Mouse (Mus musculus) heart, adult 8-10 months (tissue): Measurements from ENCODE around the gene Tex10. TPM values are rescaled to one million over a fixed set of nuclear protein-coding genes. Genes with fewer than 3 reads are reported as not detected.

Experiments used
- DNase-seq: peaks from one replicate; pipeline ENCODE4 v3.0.0; 2022; ENCODE audit warnings: low spot score
- total RNA-seq, 4 experiments: library from RNA; stranded (reverse); gene quantifications; 2 replicates each; pipeline ENCODE4 v1.2.4; 2022

Tex10 gene
- total RNA-seq, result 10 to 100 TPM in 1 of 4 experiments, 1 to 10 TPM in 3; 7.6 to 10.3 (median 8.3) TPM

DNA sequence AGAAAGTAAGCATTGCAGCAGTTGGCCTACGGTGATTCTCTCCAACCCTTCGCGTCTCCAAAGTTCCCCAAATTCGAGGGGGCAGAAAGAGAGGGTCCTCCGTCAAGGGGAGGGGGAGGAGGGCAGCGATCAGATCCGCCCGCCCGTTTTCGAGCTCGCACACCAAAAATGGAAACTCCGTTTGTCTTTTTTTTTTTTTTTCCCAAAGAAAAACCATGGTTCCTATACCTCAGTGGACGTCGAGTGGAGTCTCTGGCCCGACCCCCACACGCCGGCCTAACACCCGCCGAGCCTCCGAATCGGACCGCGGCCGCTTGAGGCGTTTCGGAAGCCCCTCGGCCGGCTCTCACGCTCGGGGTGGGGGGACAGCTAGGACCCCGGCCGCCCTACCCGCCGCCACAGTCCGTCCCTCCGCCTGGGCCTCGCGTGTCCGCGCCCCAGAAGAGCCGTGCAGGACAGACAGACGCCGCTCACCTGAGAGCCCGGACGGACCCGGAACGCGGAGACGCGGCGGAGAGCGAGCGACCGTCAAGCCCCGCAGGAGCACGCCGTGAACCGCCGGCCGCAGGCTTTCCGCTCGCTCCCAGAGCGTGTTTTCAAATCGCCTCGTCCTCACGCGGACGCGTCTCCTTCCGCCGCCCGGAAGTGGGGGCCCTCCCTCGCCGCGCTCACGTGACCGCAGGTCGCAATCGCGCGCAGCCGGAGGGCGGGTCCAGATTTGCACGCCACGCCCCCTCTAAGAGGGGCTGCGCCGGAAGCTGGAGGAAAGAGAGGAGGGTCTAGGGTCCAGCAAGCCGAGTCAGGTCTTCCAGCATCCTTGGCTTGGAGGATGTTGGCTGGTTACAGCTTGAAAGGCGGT lies at the start of gene Tex10:
Gene Tex10 (minus strand): TSS at position 668 of the 859 bp plus-strand sequence.
- DNase-seq, result peak; percentile 87

DNA sequence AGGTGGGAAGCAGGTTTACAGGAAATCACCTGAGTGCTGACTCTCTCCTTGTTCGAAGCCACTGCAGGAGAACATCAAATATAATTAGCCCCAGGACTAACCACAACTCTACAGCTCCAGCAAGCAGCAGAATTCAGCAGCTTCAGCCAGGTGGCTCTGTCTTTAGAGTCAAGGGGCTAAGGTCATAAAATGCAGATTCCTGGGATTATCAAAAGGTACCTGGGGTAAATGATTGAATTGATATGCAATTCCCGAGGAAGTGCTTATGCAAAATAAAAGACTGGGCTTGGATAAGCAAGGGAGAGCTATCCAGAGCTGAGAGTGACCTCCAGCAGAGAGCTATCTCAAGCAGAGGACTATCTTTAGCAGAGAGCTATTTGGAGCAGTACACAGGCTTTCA lies 37.6 kb upstream of the Tex10 start:
- DNase-seq, result no peak

GRCm38 (mm10) chr4:48492510-48492909 lies 19.3 kb upstream of the Tex10 start:
- DNase-seq, result no peak

DNA sequence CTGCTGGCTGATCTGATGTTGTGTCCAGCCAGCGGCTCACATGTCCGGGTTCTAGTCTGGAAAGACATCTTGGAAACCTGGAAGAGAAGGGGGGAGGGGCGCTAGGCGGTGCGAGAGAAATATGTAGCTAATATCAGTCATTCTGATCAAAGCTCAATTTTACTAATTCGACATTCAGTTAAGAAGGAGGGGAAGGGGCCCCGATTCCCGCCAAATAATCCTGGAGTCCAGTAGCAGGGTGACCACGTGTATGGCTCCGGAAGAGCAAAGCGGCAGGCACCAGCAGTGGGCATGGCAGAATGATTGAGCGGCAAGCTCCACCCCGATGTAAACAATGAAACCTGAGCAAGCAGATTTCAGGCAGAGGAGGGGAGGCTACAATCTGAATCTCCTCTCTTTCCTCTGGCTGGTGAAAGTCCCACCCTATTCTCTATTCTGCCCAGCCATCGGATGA lies 18.1 kb upstream of the Tex10 start:
- DNase-seq, result no peak

GRCm38 (mm10) chr4:48488916-48489315 lies 15.7 kb upstream of the Tex10 start:
- no peak for DNase-seq

- DNase-seq, result no peak
Observed at GRCm38 (mm10) chr4:48481287-48481686, 8.0 kb upstream of the Tex10 start.

GRCm38 (mm10) chr4:48473651-48474011 lies 372 bp upstream of the Tex10 start:
- DNase-seq, result no peak

DNA sequence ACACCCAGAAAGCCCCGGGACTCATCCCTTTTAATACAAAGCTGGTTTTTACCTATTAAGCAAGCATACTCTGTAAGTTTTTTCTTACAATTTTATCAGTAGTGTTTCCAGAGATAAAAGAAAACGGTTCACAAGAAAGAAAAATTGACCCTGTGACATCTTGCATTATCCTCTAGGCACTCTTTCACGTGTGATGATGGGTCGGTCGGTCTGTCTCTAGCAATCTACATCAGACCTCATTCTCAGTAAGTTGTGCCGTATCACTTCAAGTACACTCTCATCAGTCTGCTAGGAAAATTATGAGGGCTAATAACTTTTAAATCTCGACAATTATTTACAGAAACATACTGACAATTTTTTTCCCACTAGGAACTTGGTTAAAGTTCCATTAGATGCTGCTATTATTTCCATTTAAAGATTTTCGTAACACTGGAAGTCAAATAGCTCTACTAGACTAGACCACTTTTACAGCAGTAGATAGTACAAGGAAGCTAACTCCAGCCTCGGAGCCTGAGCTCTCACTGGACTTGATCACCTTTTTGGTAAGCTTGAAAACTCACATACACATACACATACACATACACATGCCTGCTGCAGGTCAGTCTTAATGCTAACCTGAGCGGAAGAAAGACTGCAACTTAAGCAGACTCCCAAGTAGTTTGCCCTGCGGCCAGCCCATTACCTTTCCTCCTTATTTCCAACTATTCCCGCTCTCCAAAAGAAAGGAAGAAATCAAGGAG lies 1.0 kb downstream of the Tex10 start:
- DNase-seq, result no peak

GRCm38 (mm10) chr4:48470977-48471376 lies 2.3 kb downstream of the Tex10 start:
- DNase-seq, result no peak

- DNase-seq, result no peak
Observed at GRCm38 (mm10) chr4:48461060-48461459, 12.2 kb downstream of the Tex10 start.

DNA sequence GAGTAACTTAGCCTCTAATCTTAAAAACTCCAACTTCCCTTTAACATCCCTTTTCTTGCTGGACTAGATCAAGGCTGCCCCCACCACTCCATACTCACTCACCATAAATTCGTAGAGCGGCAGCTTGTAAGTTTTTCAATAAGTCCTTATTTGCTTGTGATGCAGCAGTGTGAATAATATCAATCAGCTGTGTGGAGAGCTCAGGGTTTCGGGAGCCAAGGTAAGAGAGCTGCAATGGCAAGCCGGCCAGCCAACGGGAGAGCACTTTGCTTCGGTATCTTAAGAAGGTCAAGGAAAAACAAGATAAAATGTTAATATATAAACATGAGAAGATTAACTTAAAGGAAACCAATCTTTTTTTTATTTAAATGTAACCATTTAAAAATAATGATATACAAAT lies 14.8 kb downstream of the Tex10 start:
- no peak for DNase-seq

GRCm38 (mm10) chr4:48454106-48454773 lies 19.0 kb downstream of the Tex10 start:
- DNase-seq, result no peak

DNA sequence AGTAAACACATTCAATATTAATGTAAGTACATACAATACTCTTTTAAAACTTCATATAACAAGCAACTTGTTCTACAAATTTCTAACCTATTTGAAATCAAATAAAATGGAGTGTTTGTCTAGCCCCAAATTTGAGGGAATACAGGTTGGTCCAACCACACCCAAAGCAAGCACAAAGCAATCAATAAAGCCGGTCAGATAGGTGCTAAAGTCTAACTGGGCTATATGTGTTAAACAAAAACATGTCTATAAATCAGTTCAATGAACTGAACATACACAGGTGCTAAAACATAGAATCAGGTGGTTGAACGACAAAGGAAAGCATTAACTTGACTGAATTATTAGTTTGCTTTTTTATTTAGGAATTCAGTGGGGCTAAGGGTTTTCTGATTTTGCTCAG lies 45.2 kb downstream of the Tex10 start:
- no peak for DNase-seq

- DNase-seq, result no peak
Observed at GRCm38 (mm10) chr4:48427413-48427812, 45.8 kb downstream of the Tex10 start.

DNA sequence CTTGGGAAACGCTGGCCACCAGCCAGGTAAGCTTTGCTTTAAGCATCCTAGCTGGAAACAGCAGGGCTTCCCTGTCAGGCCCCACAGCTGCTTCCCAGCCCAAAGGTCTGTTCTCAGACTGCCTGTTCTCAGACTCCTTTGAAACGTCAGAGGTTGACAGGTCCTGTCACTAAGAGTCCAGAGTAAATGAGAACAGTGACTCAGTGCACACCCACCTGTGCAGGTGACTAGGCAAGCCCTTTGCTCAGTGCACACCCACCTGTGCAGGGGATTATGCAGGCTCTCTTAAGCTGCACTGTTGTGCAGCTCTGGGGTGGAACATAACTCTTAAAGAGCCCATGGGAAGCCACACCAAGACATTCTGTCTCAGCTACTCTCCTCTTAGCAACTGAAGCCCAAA lies 49.5 kb downstream of the Tex10 start:
- DNase-seq, result no peak

DNA sequence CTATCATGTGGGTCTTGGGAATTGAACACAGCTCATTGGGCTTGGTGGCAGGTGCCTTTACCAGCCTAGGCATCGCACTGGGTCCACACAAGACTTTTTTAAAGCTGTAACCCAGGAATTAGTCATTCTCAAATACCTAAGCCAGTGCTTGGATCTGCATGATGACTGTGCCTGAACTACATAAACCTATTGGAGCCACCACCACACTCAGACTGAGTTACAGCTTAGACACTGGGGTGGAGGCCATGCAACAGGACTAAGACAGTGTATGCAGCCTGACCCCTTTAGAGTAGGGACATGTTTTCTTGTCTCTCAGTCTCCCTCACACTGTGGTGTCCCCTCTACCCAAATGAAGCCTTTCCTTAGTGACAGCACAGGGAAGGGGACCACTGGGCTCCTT lies 50.6 kb downstream of the Tex10 start:
- DNase-seq, result no peak

- no peak for DNase-seq
Observed at GRCm38 (mm10) chr4:48418831-48419468, 54.3 kb downstream of the Tex10 start.

- peak; percentile 44 for DNase-seq
Observed at GRCm38 (mm10) chr4:48415838-48416335, 57.4 kb downstream of the Tex10 start.

- DNase-seq, result no peak
Observed at GRCm38 (mm10) chr4:48413473-48413872, 59.8 kb downstream of the Tex10 start.

DNA sequence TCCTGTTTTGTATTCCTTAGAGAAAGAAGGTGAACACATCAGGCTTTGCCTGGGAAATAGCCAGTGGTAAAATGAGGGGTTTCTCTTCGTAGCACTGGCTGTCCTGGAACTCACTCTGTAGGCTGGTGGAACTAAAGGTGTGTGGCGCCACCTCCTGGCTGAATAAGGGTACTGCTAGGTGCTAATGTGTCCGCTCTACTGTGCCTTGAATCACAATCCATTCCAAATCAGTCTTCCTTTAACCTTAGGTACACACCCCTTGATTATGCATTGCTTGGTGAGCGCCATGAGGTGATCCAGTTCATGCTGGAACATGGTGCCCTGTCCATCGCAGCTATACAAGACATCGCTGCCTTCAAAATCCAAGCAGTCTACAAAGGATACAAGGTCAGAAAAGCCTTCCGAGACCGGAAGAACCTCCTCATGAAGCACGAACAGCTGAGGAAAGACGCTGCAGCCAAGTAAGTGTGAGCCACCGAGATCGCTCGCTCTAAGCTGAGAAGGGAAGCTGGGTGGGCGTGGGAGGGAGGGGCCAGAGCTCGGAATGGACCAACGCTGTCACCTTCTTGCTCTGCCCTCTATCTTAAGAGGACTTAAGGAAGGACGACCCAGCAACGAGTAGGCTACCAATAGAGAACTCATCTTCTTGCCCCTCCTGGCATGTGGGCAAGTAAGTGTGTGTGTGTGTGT lies 65.8 kb downstream of the Tex10 start:
- DNase-seq, result peak; percentile 37
